Mouse (Mus musculus): Measurements from ENCODE around the gene Tubgcp5. TPM values are rescaled to one million over a fixed set of nuclear protein-coding genes. Genes with fewer than 3 reads are reported as not detected.

Tubgcp5 gene
- total RNA-seq, 2 experiments from 2014 or later = 25.3 to 27.1 TPM

Other genes starting within 250 kb of the Tubgcp5 start
- 10 to 100 TPM; 11.2 to 11.5 TPM for gene Siglech, start 26.0 kb upstream of the Tubgcp5 start, total RNA-seq (2021)
- 100 to 1,000 TPM; 119 to 121 TPM for gene Cyfip1, start 47.6 kb downstream of the Tubgcp5 start, total RNA-seq (2021)
- gene Nipa2, start 168.3 kb downstream of the Tubgcp5 start, total RNA-seq (2021) = 10 to 100 TPM; 63.0 to 63.3 TPM
- gene Nipa1, start 225.8 kb downstream of the Tubgcp5 start, total RNA-seq (2021) = 10 to 100 TPM; 69.3 to 72.7 TPM

All from layer of hippocampus, postnatal 14 days (tissue).